Mouse (Mus musculus): ENCODE results near the gene Hand2. TPM values are rescaled to one million over a fixed set of nuclear protein-coding genes. Genes with fewer than 3 reads are reported as not detected.

Hand2 gene
- polyA plus RNA-seq, 1 experiment from 2014 or later: 2.3 TPM

DNA sequence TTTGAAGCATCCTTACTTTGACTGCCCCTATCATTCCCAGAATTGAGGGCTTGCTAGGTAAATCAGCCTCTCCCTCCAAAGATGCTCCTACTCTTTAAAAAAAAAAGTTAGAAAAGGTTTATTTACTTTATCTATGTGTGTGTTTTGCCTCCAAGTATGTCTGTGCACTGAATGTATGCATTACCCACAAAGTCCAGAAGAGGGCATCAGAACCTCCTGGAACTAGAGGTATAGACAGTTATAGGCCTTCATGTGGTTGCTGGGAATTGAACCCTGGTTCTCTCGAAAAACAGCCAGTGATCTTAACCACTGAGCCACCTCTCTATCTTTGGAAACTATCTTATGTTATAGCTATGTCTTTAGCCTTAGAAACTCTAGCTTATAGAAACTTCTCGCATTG lies 53.3 kb downstream of the Hand2 start:
- Histone ChIP-seq H3K4me1 (no peaks in the 10 kb centered on the region), H3K36me3 (no peaks in the 10 kb centered on the region), H3K4me3 (replicated peaks) (no peak overlapping the region), H3K9ac (no peak overlapping the region), H3K27me3 (no peaks in the 10 kb centered on the region), H3K4me2 (replicated peaks) (no peak overlapping the region), H3K9me3 (replicated peaks) (no peaks in the 10 kb centered on the region), H3K27ac (replicated peaks) (no peak overlapping the region)
- no peak for ATAC-seq (ENCODE audit: insufficient number of reproducible peaks, low FRiP score, low TSS enrichment, low read depth)
- 90% methylated on average over 2 of the region's 2 CpGs for WGBS

Other genes starting within 250 kb of the Hand2 start
- gene Scrg1, start 134.9 kb downstream of the Hand2 start, polyA plus RNA-seq (2015; fragmentation: Nextera tagmentation; extraction: Ambion mirVana): 5.3 and 8.4 TPM in 2 replicates
- gene Sap30, start 166.9 kb downstream of the Hand2 start, polyA plus RNA-seq (2015; fragmentation: Nextera tagmentation; extraction: Ambion mirVana): 31.4 and 36.0 TPM in 2 replicates
- 277 and 280 TPM in 2 replicates for gene Hmgb2, start 190.9 kb downstream of the Hand2 start, polyA plus RNA-seq (2015; fragmentation: Nextera tagmentation; extraction: Ambion mirVana)

All from embryonic facial prominence, embryonic 15.5 days (tissue).